Mouse (Mus musculus) effector memory CD4-positive, alpha-beta T cell, adult 7 months (primary cell): ENCODE results near the gene Klhl28. TPM values are rescaled to one million over a fixed set of nuclear protein-coding genes. Genes with fewer than 3 reads are reported as not detected.

Source experiments
- polyA plus RNA-seq: library from polyadenylated mRNA; unstranded; fragments of 100-300 nt; shearing (Covaris generic); gene quantifications from one replicate; pipeline ENCODE4 v1.2.1, GENCODE M21; 2017

Klhl28 gene
- 20.6 TPM for polyA plus RNA-seq

GRCm38 (mm10) chr12:64965124-64966026 lies at the start of gene Klhl28, which contains the start of gene Togaram1:
Gene Klhl28, minus strand, starts transcription at chr12:64965534.
Gene Togaram1, plus strand, starts transcription at chr12:64965804.

GRCm38 (mm10) chr12:64917578-64918471 lies 47.5 kb downstream of the Klhl28 start, which contains the start of gene Gm527:
Gene Gm527, plus strand, starts transcription at chr12:64917906.

Other genes with a start within 250 kb of the Klhl28 start
- gene Gm527, start 47.6 kb downstream of the Klhl28 start, polyA plus RNA-seq = 21.6 TPM
- gene Togaram1, start 270 bp upstream of the Klhl28 start, polyA plus RNA-seq = 43.0 TPM
- 75.0 TPM for gene Prpf39, start 70.8 kb upstream of the Klhl28 start, polyA plus RNA-seq
- 207 TPM for gene Fkbp3, start 108.5 kb upstream of the Klhl28 start, polyA plus RNA-seq
- 12.2 TPM for gene Fancm, start 110.1 kb upstream of the Klhl28 start, polyA plus RNA-seq
- 0.62 TPM for gene Mis18bp1, start 207.1 kb upstream of the Klhl28 start, polyA plus RNA-seq